Mouse (Mus musculus): ENCODE data around the gene Gm21679. TPM values are rescaled to one million over a fixed set of nuclear protein-coding genes. Genes with fewer than 3 reads are reported as not detected.
"Not testable (repeated sequence)": the region's sequence is repeated elsewhere in the genome, so short reads cannot be mapped to it uniquely, and the experiment has no call there.

Gene Gm21679
- not detected in 2 replicates for polyA plus RNA-seq (2015; fragmentation: Nextera tagmentation; extraction: Ambion mirVana)

- not testable (repeated sequence) for H3K9ac ChIP-seq (replicated peaks); H3K9me3 ChIP-seq; ATAC-seq (replicated peaks); H3K27ac ChIP-seq (replicated peaks); H3K4me2 ChIP-seq (replicated peaks); H3K4me3 ChIP-seq; H3K27me3 ChIP-seq; H3K4me1 ChIP-seq; H3K36me3 ChIP-seq
- no CpG with 5 or more reads among the region's 3 CpGs for WGBS
Observed at GRCm38 (mm10) chrY:29683270-29683669, at the start of gene Gm21679. TSS of gene Gm21679 (minus strand) at chrY:29683370.

All from forebrain, embryonic 15.5 days (tissue).